Mouse (Mus musculus) spleen, postnatal 10 days (tissue): ENCODE measurements at regions not wholly inside any gene's neighbourhood (a gene's known extent, or its start where the extent isn't known, plus 50 kb on each side); places are given as distances from the start of the nearest gene placed in this dataset.

Source experiments
- DNase-seq, 2 experiments: peaks; one replicate each; pipeline ENCODE4 v3.0.0; 2021 to 2022; ENCODE audit warnings: low spot score in 2 of 2

DNA sequence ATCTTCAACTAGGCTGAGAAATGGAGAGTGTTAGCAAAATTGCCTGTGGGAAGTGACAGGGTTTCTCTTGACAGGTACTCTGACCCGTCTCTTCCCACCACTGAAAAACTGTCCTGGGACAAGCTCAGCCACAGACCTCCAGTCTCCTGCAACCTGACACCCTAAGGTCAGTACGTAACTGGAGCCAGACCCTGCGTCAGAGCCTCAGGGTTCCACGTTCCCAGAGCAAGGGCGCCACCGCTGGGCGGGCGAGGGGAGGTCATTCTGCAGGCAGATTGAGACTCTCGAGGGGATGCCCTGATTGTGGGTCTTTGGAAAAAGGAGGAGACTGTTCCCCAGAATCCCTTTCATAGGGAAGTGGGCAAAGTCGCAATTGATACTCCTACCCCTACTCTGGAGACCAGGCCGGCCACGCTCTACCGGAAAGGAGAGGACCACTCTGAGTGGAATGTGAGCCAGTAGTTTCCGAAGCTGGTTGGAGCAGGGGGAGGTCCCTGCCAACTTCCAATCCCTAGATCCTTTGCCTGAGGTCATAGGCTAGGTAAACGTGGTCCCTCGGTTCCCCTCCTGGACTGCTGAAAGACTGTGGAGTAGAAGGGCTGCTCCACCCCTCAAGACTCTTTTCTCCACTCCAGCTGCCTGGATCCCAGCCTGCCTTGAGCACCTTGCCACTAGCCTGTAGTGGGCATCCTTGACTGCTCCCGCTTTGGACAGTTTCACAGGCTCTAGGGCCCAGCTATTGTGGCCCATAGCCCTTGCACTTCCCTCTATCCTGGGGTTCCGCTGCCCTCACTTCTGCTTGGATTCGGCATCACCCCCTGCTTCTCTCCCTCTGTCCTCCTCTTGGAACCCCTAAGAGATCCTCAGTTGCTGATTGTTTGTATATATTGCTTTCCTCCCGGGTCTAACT is 61.0 kb upstream of the Lpcat1 start:
- DNase-seq: peak in 1 of 2 experiments; percentile 30

DNA sequence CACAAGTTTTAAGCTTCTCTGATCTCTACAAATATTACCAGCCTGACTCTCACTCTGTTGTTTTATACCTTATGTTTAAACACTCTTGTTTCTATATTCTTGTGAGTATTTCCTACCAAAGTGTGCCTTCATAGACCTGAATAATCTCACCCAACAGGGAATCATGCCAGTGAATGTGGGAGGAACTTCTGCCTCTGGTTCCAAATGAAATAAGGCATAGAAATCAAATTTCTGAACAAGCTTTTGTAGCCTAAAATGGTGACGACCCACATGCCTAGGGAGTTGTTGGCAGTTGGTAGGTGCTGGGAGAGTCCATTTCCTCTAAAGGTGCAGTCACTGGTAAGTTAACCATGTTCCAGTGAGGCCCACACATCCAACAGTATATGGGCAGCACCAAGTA is 66.1 kb upstream of the Lpcat1 start:
- DNase-seq: no peak

DNA sequence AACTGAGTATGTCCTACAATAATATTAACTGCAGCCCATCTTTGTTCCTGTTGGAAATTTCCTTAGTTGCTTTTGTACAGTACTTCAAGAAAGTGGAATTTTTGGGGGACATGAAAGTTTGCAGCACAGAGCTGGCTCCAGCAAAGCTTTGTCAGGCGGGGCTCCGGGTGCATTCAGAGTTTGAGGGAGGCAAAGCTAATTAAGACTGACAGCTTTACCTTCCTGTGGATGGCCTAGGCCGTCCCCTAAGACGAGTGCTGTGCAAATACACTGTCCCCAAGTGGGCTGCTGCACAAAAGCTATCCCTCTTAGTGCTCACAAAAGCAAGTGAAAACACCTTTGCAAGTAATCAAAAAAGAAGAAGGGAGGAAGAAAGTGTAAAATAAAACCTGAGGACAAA is 68.7 kb upstream of the Ndufs6 start:
- no peak for DNase-seq

DNA sequence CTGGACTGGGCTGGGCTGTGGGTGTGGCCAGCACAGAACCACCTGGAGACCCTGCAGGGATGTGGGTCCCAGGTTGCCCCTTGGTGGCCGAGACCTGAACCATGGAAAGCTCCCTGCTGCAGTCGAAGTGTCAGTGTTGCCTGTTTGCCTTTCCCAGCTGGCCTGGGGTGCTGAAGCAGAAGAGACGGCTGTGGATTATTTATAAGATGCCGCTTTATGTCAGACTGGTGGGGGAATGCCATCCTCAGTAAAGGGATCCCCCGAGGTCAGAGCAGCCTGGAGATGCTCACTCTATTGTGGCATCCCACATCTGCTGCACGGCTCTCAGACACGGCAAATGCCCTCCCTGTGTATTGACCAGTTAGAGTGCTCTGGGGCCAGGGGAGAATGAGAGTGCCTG is 67.5 kb upstream of the Ndufs6 start:
- no peak for DNase-seq

DNA sequence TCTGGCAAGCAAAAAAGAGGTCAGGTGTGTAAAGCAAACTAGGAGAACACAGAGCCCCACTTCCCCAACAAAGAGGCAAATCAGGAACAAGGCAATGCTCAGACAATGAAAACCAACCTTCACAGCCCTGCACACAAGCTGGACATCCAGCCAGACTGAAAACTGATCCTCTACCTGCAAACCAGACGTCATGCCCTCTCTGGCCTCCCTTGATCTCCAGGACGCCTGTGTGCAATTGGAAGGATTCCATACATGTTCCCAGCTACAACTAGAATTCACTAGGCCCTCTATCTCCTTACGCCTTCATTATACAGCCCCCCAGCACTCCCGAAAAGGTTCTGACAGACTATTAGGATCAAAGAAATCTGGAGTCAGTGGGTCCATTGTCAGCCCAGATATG is 60.7 kb upstream of the Ndufs6 start:
- no peak for DNase-seq

DNA sequence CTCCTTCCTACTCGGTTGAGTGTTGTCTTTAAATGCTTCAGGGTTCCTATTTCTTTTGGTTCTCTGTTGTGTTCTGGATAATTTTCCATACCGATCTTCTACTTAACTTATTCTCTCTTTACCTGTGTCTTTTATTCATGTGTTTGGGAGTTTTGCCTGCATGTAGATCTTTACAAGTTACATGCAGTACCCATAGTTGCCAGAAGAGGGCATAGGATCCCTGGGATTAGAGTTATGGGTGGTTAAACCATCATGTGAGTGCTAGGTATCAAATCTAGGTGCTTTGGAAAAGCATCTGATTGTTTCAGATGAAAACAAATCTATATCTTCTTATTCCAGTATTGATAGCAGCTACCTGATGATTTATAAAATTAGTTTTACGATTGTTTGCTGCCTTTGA is 55.2 kb upstream of the Ndufs6 start:
- peak; percentile 32 to 65 for DNase-seq
